Mouse (Mus musculus) heart, postnatal 36 days (tissue): ENCODE measurements at regions not wholly inside any gene's neighbourhood (a gene's known extent, or its start where the extent isn't known, plus 50 kb on each side); places are given as distances from the start of the nearest gene placed in this dataset.

Source experiments
- DNase-seq, 2 experiments: peaks; one replicate each; pipeline ENCODE4 v3.0.0; 2021 to 2022
- intact Hi-C: fragments of 180-260 bp; cut with DNase I; formaldehyde crosslinking; loops from one replicate; pipeline ENCODE4 v1.15.1; 2025

- no peak for DNase-seq
- intact Hi-C loops, result loop anchor here (2.0 to 5.0 kb wide), 3 partner anchors 25 to 161 kb away; no protein-coding TSS in a partner anchor
Measured at GRCm38 (mm10) chr12:117425363-117426031, 90.8 kb upstream of the Rapgef5 start.

DNA sequence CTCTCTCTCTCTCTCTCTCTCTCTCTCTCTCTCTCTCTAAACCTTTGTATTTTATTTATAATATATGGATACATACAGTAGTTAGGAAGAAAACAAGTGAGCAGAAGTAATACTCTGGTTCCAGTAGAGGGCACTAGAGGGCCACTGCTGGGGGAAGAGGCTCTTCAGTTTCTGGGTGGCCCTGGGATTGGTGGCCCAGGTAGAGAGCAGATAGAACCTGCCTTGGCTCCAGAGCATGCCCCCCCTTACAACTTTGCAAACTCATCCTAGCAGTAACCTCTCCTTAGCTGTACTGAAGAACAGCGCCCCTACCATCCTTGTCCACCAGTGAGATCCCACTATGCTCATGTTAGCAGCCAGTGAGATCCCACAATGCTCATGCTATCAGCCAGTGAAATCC lies 88.8 kb upstream of the Rapgef5 start:
- intact Hi-C loops, result loop anchor here (1.0 to 5.0 kb wide), 4 partner anchors 23 to 338 kb away; no protein-coding TSS in a partner anchor
- peak; percentile 49 to 55 for DNase-seq

GRCm38 (mm10) chr12:117430886-117431285 lies 85.4 kb upstream of the Rapgef5 start:
- DNase-seq, result no peak
- intact Hi-C loops, result no loop called here

GRCm38 (mm10) chr12:117432788-117433187 lies 83.5 kb upstream of the Rapgef5 start:
- intact Hi-C loops, result no loop called here
- DNase-seq, result no peak

- intact Hi-C loops, result no loop called here
Measured at GRCm38 (mm10) chr12:117437011-117437410, 79.3 kb upstream of the Rapgef5 start.

DNA sequence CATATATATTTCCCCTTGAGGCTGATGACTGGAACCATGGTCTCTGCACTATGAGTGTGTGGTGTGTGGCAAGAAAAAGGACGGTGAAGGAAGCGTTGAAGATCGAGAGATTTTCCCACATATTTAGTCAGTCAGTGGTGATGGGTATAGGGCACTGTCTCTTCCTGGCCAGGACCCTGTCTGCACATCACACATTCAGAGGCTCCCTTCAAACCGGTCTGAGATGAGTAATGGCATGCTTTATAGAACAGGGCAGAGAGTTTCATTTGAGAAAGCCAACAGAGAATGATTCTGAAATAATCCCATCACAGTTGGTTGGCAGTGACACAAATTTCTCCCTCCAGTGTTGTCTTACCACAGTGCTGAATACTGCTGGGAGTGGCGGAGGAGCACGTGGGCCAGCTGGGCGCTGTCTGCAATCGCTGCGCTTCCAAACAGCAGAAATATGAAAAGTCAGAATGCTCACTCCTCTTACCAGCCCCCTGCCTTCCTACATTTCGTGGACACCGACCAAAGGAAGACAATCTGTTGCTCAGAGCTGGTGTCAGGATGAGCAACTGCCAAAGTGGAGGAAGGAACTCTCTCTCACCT lies 77.2 kb upstream of the Rapgef5 start:
- DNase-seq, result no peak
- intact Hi-C loops, result no loop called here

More at GRCm38 (mm10) chr12:117437011-117437410, 79.3 kb upstream of the Rapgef5 start:
- DNase-seq, result no peak

DNA sequence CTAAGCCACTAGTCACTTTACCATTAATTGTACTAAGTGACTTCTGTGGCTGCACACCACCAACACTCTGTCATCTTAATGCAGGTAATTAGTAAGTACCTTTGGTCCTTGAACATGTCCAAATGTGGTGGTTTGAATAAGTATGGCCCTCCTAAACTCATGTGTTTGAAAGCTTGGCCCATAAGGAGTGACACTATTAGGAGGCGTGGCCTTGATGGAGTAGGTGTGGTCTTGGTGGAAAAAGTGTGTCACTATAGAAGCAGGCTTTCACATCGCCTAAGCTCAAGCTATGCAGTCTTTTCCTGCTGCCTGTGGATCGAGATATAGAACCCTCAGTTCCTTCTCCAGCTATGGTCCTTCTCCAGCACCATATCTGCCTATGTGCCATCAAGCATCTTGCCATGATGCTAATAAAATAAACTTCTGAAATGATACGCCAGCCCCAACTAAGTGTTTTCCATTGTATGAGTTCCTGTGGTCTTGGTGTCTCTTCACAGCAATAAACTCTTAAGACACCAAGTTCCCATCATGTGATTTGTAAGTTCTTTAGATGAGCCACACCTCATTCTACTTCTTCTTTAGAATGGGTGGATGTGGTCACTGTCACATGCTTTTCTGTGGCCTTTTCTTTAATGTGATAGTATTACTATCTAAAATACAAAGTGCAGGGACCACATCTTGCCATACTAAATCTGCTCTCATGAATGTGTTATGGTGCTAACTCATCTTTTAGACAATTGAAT lies 71.9 kb upstream of the Rapgef5 start:
- no peak for DNase-seq
- intact Hi-C loops, result no loop called here

DNA sequence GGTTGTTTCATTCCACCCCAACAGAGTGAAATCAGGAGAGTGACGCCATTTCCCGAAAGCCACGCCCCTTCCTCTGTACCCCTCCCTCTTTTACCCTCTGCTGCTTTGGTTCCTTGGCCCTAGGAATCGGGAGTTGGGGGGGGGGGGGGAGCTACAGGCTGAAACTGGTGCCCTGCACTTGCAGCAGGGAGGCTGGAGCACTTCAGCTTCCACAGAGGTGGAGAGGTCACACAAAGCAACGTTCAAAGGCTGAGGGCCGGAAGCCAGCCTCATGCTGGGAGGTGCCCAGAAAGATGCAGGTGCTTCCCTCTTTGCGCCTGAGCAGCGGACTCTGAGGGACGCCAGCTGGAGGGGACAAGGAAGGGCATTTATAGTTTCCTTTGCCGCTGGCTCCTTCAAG lies 69.1 kb upstream of the Rapgef5 start:
- intact Hi-C loops, result no loop called here
- peak in 1 of 2 experiments; percentile 14 for DNase-seq

DNA sequence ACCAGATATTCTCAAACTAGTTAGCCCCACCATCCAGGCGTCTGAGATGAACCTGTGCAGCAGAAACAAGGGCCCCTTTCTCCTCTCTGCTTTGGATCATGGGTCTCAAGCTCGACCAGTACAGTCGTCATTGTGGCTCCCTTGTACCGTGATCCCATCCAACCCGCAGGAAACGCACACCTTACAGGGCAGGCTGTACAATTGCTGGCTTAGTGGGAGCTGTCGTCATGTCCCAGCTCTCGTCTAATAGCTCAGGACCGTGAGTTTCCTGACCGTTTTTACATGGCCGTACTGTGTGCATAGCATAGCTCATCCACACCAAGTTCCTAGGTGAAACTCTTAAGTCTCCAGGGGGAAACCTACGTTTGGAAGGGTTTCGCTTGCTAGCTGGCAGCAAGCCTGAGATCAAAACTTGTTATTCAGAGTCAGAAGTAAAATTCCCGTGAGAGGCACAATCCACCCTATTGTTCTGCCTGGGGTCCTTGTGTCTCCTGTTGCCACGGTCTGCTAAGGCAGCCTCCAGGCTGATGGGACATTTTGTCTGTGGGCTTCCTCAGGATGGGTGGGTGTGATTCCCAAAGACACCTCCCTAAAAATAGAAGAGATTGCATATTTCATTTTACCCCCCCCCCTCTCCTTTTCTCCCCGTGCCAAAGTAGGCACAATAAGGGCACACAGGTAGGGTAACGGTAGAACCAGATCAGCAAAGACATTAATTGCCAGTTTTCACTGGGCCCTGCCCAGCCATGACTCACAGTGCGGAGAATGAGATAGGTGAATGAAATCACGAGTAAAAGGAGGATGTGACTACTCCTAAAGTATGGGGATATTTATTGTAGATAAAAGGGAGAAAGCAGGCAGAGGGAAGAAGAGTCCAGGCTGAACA lies 68.2 kb upstream of the Rapgef5 start:
- intact Hi-C loops, result no loop called here
- peak in 1 of 2 experiments; percentile 7 for DNase-seq

DNA sequence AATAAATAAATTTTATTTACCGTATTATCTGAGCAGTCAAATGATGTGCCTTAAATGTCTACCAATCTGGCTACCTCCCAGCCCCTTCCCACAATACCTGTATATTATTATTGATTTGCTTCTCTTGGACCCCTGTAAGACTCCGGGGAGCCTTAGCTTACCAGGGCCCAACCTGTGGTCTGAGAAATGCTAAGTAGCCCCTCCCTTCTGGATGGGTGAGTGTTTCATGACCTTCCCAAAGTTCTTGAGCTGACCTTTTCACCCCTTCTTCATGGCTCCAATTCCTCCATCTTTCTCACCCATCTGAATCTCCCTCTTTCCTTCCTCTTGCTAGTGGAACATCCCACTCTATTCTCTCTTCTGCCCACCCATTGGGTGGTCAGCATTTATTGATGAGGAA lies 67.2 kb upstream of the Rapgef5 start:
- intact Hi-C loops, result no loop called here
- no peak for DNase-seq

- intact Hi-C loops, result loop anchor here (2.0 kb wide), 1 partner anchor 23 kb away; no protein-coding TSS in a partner anchor
- DNase-seq, result peak; percentile 13 to 26
Measured at GRCm38 (mm10) chr12:117450106-117450505, 66.2 kb upstream of the Rapgef5 start.

DNA sequence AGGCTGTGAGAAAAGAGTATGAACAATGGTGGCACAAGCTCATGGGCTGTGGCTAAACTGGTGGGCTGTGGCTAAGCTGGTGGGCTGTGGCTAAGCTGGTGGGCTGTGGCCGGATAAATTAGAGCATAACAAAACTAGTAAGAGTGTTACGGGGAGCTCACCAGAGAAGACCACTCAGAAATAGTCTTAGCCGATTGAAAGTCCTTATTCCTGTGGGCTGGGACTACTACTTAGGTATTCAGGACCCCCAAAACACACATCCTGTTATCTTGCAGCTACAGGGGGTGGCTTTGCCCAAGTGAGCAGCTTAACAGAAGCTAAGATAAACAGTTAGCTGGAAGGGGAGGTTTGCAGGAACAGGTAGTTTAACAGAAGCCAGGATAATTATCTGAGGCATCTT lies 65.4 kb upstream of the Rapgef5 start:
- intact Hi-C loops, result loop anchor here (2.0 kb wide), 1 partner anchor 24 kb away; no protein-coding TSS in a partner anchor
- no peak for DNase-seq

DNA sequence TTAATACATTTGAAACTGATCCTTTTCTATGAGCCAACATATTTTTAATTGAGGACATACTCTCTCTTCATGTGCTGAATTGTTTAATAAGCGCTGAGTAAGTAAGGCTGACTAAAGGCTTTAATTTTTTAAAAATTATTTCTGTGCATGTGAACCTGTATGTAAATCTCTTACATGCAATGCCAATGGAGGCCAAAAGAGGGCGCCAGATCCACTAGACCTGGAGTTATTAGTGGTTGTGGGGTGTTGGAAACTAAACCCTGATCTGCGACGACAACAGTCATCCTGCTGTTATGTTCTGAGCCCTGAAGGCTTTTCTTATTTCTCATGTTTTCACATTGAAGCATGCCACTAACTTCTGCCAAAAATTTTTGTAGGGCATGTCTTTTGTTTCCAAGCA lies 64.8 kb upstream of the Rapgef5 start:
- intact Hi-C loops, result loop anchor here (2.0 kb wide), 1 partner anchor 25 kb away; no protein-coding TSS in a partner anchor
- peak in 1 of 2 experiments; percentile 30 for DNase-seq

DNA sequence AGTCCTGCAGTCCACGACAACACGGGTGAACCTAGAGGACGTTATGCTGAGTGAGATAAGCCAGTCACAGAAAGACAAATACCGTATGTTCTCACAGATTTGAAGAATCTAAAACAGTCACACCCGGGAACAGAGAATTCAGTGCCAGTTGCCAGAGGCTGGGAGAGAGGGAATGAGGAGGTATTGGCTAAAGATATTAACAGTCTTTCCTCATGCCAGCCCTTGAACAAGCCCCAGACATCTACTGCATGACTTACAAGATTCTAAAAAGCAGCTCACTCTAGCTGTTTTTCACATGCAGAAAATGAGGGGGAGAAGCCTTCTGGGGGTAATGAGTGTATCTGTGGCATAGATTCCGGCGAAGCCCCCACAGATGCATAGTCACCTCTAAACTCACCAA lies 60.5 kb upstream of the Rapgef5 start:
- DNase-seq, result no peak
- intact Hi-C loops, result loop anchor here (5.0 kb wide), 1 partner anchor 202 kb away; no protein-coding TSS in a partner anchor

GRCm38 (mm10) chr12:117458132-117459070 lies 57.9 kb upstream of the Rapgef5 start:
- peak in 1 of 2 experiments; percentile 39 for DNase-seq
- intact Hi-C loops, result loop anchor here (5.0 kb wide), 1 partner anchor 199 kb away; no protein-coding TSS in a partner anchor

DNA sequence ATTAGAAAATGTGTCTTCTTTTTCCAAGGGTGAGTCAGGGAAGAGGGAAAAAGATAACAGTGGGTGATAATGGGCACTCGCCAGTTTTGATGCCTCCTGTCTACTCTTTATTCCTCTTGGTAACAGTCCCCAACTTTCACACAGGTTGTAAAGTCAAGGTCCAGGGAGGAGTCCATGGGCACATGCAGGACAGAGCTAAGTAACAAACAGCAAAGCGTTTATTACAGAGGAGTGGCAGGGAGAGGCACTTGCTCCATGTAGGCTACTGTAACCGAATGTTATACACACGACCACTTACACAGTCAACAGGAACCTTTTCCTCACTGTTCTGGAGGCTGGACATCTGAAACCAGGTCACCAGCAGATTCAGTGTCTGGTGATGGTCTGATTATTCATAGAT lies 56.7 kb upstream of the Rapgef5 start:
- intact Hi-C loops, result loop anchor here (5.0 kb wide), 1 partner anchor 198 kb away; no protein-coding TSS in a partner anchor
- DNase-seq, result no peak

GRCm38 (mm10) chr12:117465206-117465605 lies 51.1 kb upstream of the Rapgef5 start:
- DNase-seq, result no peak
- intact Hi-C loops, result no loop called here

DNA sequence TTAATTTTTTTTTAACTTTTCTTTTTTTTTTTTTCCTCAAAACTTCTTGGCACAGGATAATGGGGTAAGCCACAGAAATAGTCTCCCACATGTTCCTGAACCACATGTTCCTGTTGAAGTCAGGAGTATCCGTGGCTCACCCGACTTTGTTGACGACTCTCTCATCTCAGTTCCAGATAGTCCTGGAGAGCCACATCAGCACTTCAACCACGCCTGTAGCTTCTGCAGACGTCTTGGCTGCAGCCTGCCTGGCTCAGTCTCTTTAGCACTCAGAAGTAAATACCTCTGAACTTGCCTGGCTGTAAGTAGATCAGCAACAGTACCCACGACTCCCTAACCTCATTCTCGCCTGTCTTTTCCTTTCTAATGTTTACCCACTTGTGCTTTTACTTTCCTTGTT lies 50.3 kb upstream of the Rapgef5 start:
- intact Hi-C loops, result no loop called here
- DNase-seq, result no peak
